Mouse (Mus musculus): ENCODE data around the gene Olfr15. TPM values are rescaled to one million over a fixed set of nuclear protein-coding genes. Genes with fewer than 3 reads are reported as not detected.
A peak's percentile ranks its signal among the peaks of the same experiment; 100 is the strongest.
"Not testable (repeated sequence)": the region's sequence is repeated elsewhere in the genome, so short reads cannot be mapped to it uniquely, and the experiment has no call there.

Gene Olfr15
- polyA plus RNA-seq (2011; ENCODE audit: insufficient read depth, insufficient read length, low read depth, missing spikeins) = not detected in 2 replicates

DNA sequence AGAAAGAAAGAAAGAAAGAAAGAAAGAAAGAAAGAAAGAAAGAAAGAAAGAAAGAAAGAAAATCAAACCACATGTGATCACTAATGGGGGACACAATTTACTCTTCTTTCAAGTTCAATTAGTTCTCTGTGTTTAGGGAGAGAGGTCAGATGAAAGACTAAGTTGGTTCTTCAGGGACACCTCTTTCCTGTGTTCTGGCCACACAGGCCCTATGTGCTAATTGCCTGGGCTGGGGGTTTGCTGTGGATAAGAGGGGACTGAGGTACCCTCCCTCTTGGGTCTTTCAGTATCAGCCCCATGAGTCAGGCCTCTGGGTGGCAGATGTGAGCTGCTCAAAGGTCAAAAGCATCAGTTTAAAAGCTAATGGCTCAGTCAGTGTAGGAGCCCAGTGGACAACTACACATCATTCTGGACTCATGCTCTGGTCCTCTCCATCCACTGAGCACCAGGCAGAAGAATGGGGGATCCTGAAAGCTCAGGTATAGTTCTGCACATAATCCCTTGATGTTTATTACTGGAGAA, at the start of gene Olfr15:
Gene Olfr15 (plus strand): TSS at position 291 of the 522 bp plus-strand sequence.
- Histone ChIP-seq H3K27me3 (ENCODE audit: control insufficient read depth, insufficient read depth, low read length, poor library complexity, severe bottlenecking) (no peaks in the 10 kb centered on the region; the same call in 1 of the 2 replicates), H3K9me3 (replicated peaks; ENCODE audit: control insufficient read depth, insufficient read depth, low read length, poor library complexity, severe bottlenecking) (no peaks in the 10 kb centered on the region), H3K36me3 (ENCODE audit: control insufficient read depth, insufficient read depth, low read length, poor library complexity, severe bottlenecking) (no peaks in the 10 kb centered on the region), H3K9ac (ENCODE audit: low read depth, poor library complexity, severe bottlenecking) (no peak within 1 kb of the TSS), H3K4me3 (ENCODE audit: low read depth, low read length) (no peak within 1 kb of the TSS), H3K27ac (ENCODE audit: insufficient read depth, low read length) (no peak within 1 kb of the TSS), H3K4me1 (ENCODE audit: control insufficient read depth, insufficient read depth, low read length) (peaks cover 1% of the 10 kb centered on the region)
- TF ChIP-seq CTCF (IDR thresholded peaks at IDR 0.05; ENCODE audit: low read depth, low read length) = peak; percentile 50
- no peak for TF ChIP-seq POLR2A (IDR thresholded peaks at IDR 0.05; ENCODE audit: insufficient read depth, low read length)
- no peak for TF ChIP-seq EP300 (IDR thresholded peaks at IDR 0.05; ENCODE audit: insufficient read depth, low read depth, low read length)

- Histone ChIP-seq H3K4me1 (ENCODE audit: control insufficient read depth, insufficient read depth, low read length) (no peaks in the 10 kb centered on the region), H3K9ac (ENCODE audit: low read depth, poor library complexity, severe bottlenecking) (no peak overlapping the region), H3K9me3 (replicated peaks; ENCODE audit: control insufficient read depth, insufficient read depth, low read length, poor library complexity, severe bottlenecking) (no peaks in the 10 kb centered on the region), H3K27me3 (ENCODE audit: control insufficient read depth, insufficient read depth, low read length, poor library complexity, severe bottlenecking) (no peaks in the 10 kb centered on the region), H3K36me3 (ENCODE audit: control insufficient read depth, insufficient read depth, low read length, poor library complexity, severe bottlenecking) (no peaks in the 10 kb centered on the region), H3K4me3 (ENCODE audit: low read depth, low read length) (no peak overlapping the region), H3K27ac (ENCODE audit: insufficient read depth, low read length) (no peak overlapping the region)
- no peak for TF ChIP-seq POLR2A (IDR thresholded peaks at IDR 0.05; ENCODE audit: insufficient read depth, low read length)
- TF ChIP-seq EP300 (IDR thresholded peaks at IDR 0.05; ENCODE audit: insufficient read depth, low read depth, low read length) = no peak
- no peak for TF ChIP-seq CTCF (IDR thresholded peaks at IDR 0.05; ENCODE audit: low read depth, low read length)
Observed at GRCm38 (mm10) chr16:3781237-3781636, 49.4 kb upstream of the Olfr15 start.

DNA sequence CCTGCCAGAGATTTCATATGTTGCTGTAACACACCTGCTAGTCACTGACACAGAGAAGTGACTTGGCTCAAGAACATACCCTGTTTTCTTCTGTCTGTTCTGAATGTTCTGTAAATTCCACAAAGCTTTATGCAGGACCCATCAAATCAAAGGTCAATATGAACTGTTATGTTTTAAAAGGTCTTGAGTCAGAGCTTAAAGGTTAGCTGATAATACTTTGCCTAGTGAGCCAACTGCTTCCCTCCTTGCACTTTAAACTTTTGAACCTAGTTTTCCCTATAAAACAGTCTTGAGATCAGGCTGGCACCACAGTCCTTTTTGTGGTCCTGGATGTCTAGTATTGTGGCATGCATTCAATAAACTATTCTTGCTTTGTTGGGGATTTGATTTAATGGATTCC, 42.3 kb upstream of the Olfr15 start:
- Histone ChIP-seq H3K4me1 (ENCODE audit: control insufficient read depth, insufficient read depth, low read length) (no peaks in the 10 kb centered on the region), H3K9me3 (replicated peaks; ENCODE audit: control insufficient read depth, insufficient read depth, low read length, poor library complexity, severe bottlenecking) (no peaks in the 10 kb centered on the region), H3K27ac (ENCODE audit: insufficient read depth, low read length) (no peak overlapping the region), H3K4me3 (ENCODE audit: low read depth, low read length) (no peak overlapping the region), H3K27me3 (ENCODE audit: control insufficient read depth, insufficient read depth, low read length, poor library complexity, severe bottlenecking) (no peaks in the 10 kb centered on the region), H3K36me3 (ENCODE audit: control insufficient read depth, insufficient read depth, low read length, poor library complexity, severe bottlenecking) (no peaks in the 10 kb centered on the region), H3K9ac (ENCODE audit: low read depth, poor library complexity, severe bottlenecking) (no peak overlapping the region)
- TF ChIP-seq POLR2A (IDR thresholded peaks at IDR 0.05; ENCODE audit: insufficient read depth, low read length) (no peak), CTCF (IDR thresholded peaks at IDR 0.05; ENCODE audit: low read depth, low read length) (no peak), EP300 (IDR thresholded peaks at IDR 0.05; ENCODE audit: insufficient read depth, low read depth, low read length) (no peak)

DNA sequence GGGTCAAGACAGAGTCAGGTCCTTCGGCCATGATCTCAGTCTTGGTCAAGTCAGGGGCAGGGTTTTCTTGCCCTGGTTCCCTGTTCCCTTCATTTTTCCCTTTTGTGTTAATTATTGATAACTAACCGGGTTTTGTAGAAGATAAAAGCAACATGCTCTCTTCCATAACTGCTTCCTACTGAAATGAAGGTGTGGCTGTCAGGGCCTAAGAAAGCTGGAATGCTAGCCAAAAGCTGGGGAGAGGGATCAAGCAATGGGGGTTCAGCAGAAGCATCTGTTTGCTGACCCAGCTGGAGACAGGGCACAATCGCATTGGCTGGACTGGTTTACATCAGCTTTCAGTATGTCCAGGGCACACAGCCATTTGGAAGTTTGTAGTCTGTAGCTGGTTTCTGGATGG, 22.5 kb upstream of the Olfr15 start:
- H3K9me3 ChIP-seq (replicated peaks; ENCODE audit: control insufficient read depth, insufficient read depth, low read length, poor library complexity, severe bottlenecking) = peaks cover 3% of the 10 kb centered on the region; the same call in 1 of the 2 replicates
- H3K36me3 ChIP-seq (ENCODE audit: control insufficient read depth, insufficient read depth, low read length, poor library complexity, severe bottlenecking) = no peaks in the 10 kb centered on the region
- no peak overlapping the region for H3K9ac ChIP-seq (ENCODE audit: low read depth, poor library complexity, severe bottlenecking)
- no peaks in the 10 kb centered on the region for H3K4me1 ChIP-seq (ENCODE audit: control insufficient read depth, insufficient read depth, low read length)
- TF ChIP-seq POLR2A (IDR thresholded peaks at IDR 0.05; ENCODE audit: insufficient read depth, low read length) (no peak), EP300 (IDR thresholded peaks at IDR 0.05; ENCODE audit: insufficient read depth, low read depth, low read length) (no peak), CTCF (IDR thresholded peaks at IDR 0.05; ENCODE audit: low read depth, low read length) (no peak)
- H3K27ac ChIP-seq (ENCODE audit: insufficient read depth, low read length) = no peak overlapping the region
- no peak overlapping the region for H3K4me3 ChIP-seq (ENCODE audit: low read depth, low read length)
- no peaks in the 10 kb centered on the region for H3K27me3 ChIP-seq (ENCODE audit: control insufficient read depth, insufficient read depth, low read length, poor library complexity, severe bottlenecking)

- H3K9me3 ChIP-seq (replicated peaks; ENCODE audit: control insufficient read depth, insufficient read depth, low read length, poor library complexity, severe bottlenecking); H3K9ac ChIP-seq (ENCODE audit: low read depth, poor library complexity, severe bottlenecking); H3K4me1 ChIP-seq (ENCODE audit: control insufficient read depth, insufficient read depth, low read length); H3K4me3 ChIP-seq (ENCODE audit: low read depth, low read length); H3K36me3 ChIP-seq (ENCODE audit: control insufficient read depth, insufficient read depth, low read length, poor library complexity, severe bottlenecking); H3K27me3 ChIP-seq (ENCODE audit: control insufficient read depth, insufficient read depth, low read length, poor library complexity, severe bottlenecking); H3K27ac ChIP-seq (ENCODE audit: insufficient read depth, low read length): not testable (repeated sequence)
Observed at GRCm38 (mm10) chr16:3814667-3815066, 16.0 kb upstream of the Olfr15 start.

DNA sequence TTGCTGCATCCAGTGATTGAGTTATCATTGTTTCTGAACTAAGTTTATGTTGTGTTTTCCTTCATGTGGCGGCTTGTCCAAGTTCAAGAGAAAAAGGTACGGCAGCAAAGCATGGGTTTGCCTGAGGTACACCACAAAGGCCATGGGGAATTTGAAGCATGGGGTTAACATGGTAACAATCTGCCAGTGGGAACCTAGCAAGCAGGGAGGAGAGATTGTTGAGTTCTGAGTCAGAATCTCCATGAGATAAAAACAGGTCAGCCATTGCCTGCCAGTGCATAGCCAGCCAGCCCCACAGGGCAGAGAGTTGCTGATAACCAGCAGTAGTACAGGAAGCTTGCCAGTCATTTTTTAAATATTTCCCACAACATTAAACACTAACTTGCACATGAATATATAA, 10.5 kb upstream of the Olfr15 start:
- no peaks in the 10 kb centered on the region for H3K9me3 ChIP-seq (replicated peaks; ENCODE audit: control insufficient read depth, insufficient read depth, low read length, poor library complexity, severe bottlenecking)
- TF ChIP-seq CTCF (IDR thresholded peaks at IDR 0.05; ENCODE audit: low read depth, low read length) (no peak), EP300 (IDR thresholded peaks at IDR 0.05; ENCODE audit: insufficient read depth, low read depth, low read length) (no peak), POLR2A (IDR thresholded peaks at IDR 0.05; ENCODE audit: insufficient read depth, low read length) (no peak)
- no peak overlapping the region for H3K27ac ChIP-seq (ENCODE audit: insufficient read depth, low read length)
- H3K36me3 ChIP-seq (ENCODE audit: control insufficient read depth, insufficient read depth, low read length, poor library complexity, severe bottlenecking) = no peaks in the 10 kb centered on the region
- no peaks in the 10 kb centered on the region for H3K27me3 ChIP-seq (ENCODE audit: control insufficient read depth, insufficient read depth, low read length, poor library complexity, severe bottlenecking)
- no peak overlapping the region for H3K9ac ChIP-seq (ENCODE audit: low read depth, poor library complexity, severe bottlenecking)
- no peaks in the 10 kb centered on the region for H3K4me1 ChIP-seq (ENCODE audit: control insufficient read depth, insufficient read depth, low read length)
- no peak overlapping the region for H3K4me3 ChIP-seq (ENCODE audit: low read depth, low read length)

Measured in ES-Bruce4 (cell line).